Mouse (Mus musculus): Measurements from ENCODE around the gene Pnn. TPM values are rescaled to one million over a fixed set of nuclear protein-coding genes. Genes with fewer than 3 reads are reported as not detected.
A peak's percentile ranks its signal among the peaks of the same experiment; 100 is the strongest.
"Not testable (repeated sequence)": the region's sequence is repeated elsewhere in the genome, so short reads cannot be mapped to it uniquely, and the experiment has no call there.

Pnn gene
- total RNA-seq (2021) (10 to 100 TPM; 28.9 to 51.7 TPM), polyA plus RNA-seq (2012; rRNA removed) (5.2 and 6.1 TPM in 2 replicates)
- long read RNA-seq, transcript Pnn-201 (9 exons, 3,485 nt) = major isoform, 34 of 40 reads
- long read RNA-seq, partial matches to known transcripts = 1 of 40 reads
- long read RNA-seq, other reads (novel, unspliced or antisense) = 5 of 40 reads

- DNase-seq = peak; percentile 99
Observed at GRCm38 (mm10) chr12:59066448-59067077, at the start of gene Pnn. TSS of gene Pnn (plus strand) at chr12:59066884.

GRCm38 (mm10) chr12:59017970-59018369 lies 48.7 kb upstream of the Pnn start:
- DNase-seq = no peak

- DNase-seq = no peak
Observed at GRCm38 (mm10) chr12:59019891-59020290, 46.8 kb upstream of the Pnn start.

GRCm38 (mm10) chr12:59021306-59021705 lies 45.4 kb upstream of the Pnn start:
- DNase-seq = no peak

GRCm38 (mm10) chr12:59032101-59032500 lies 34.6 kb upstream of the Pnn start:
- DNase-seq = no peak

- no peak for DNase-seq
Observed at GRCm38 (mm10) chr12:59039162-59039970, 27.3 kb upstream of the Pnn start.

- DNase-seq = peak; percentile 64
Observed at GRCm38 (mm10) chr12:59039971-59040844, 26.5 kb upstream of the Pnn start.

GRCm38 (mm10) chr12:59040851-59041250 lies 25.8 kb upstream of the Pnn start:
- DNase-seq = no peak

- DNase-seq = no peak
Observed at GRCm38 (mm10) chr12:59052470-59052869, 14.2 kb upstream of the Pnn start.

- no peak for DNase-seq
Observed at GRCm38 (mm10) chr12:59053166-59053565, 13.5 kb upstream of the Pnn start.

GRCm38 (mm10) chr12:59053976-59054375 lies 12.7 kb upstream of the Pnn start:
- DNase-seq = no peak

- peak; percentile 15 for DNase-seq
Observed at GRCm38 (mm10) chr12:59055196-59055850, 11.4 kb upstream of the Pnn start.

GRCm38 (mm10) chr12:59056222-59056621 lies 10.5 kb upstream of the Pnn start:
- DNase-seq = no peak

GRCm38 (mm10) chr12:59058242-59058641 lies 8.4 kb upstream of the Pnn start:
- not testable (repeated sequence) for DNase-seq

- DNase-seq = no peak
Observed at GRCm38 (mm10) chr12:59060322-59060721, 6.4 kb upstream of the Pnn start.

GRCm38 (mm10) chr12:59060993-59061595 lies 5.6 kb upstream of the Pnn start, which contains the start of gene Trappc6b:
TSS of gene Trappc6b (minus strand) at chr12:59061472.
- DNase-seq = peak; percentile 86

GRCm38 (mm10) chr12:59064837-59065236 lies 1.8 kb upstream of the Pnn start:
- DNase-seq = no peak

GRCm38 (mm10) chr12:59065776-59066175 lies 908 bp upstream of the Pnn start:
- DNase-seq = no peak

GRCm38 (mm10) chr12:59067095-59067494 lies 411 bp downstream of the Pnn start:
- no peak for DNase-seq

- no peak for DNase-seq
Observed at GRCm38 (mm10) chr12:59068791-59069190, 2.1 kb downstream of the Pnn start.

GRCm38 (mm10) chr12:59072286-59072685 lies 5.6 kb downstream of the Pnn start:
- DNase-seq = no peak
